Mouse (Mus musculus): Measurements from ENCODE around the gene Alk.

DNA sequence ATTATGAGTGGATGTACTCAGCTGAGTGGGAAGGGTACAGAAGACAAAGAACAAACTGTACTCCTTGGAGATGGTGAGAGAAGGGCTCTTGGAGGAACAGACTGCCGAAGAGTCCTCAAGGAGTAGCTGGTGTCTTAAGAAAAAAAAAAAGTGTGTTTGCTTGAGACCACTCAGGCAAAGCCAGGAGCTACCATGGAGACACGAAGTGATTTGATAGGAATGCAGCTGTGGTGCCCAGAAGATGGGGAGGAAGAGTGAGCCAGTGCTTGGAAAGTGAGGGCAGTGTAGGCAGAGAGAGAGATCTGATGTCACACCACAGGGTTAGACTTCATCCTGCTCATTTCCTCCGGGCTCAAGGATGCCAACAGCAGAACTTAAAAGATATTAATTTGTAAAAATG is 613.2 kb downstream of the Alk start:
- TF ChIP-seq EP300 (IDR thresholded peaks at IDR 0.05; ENCODE audit: low read depth), result no peak
- no peak for TF ChIP-seq CTCF (IDR thresholded peaks at IDR 0.05; ENCODE audit: low read depth)

Measured in liver, embryonic 14.5 days (tissue).